Mouse (Mus musculus) lung, adult 2 months (tissue): ENCODE results near the gene Dnase1l3.

Source experiments
- CTCF ChIP-seq: fragments of 200-500 bp; IDR thresholded peaks from 2 replicates; pipeline ENCODE4 v1.5.1; 2011; ENCODE audit warnings: mild to moderate bottlenecking, low read length, control low read depth; ENCODE audit not compliant: insufficient read depth
- POLR2A ChIP-seq: fragments of 200-500 bp; IDR thresholded peaks from 2 replicates; pipeline ENCODE4 v1.6.1; 2011; ENCODE audit warnings: low read depth, mild to moderate bottlenecking, control low read depth, low read length, borderline replicate concordance; ENCODE audit errors: extremely low read depth

- TF ChIP-seq POLR2A (no peak), CTCF (no peak)
These were observed 45.8 kb upstream of the Dnase1l3 start for GRCm38 (mm10) chr14:8040179-8040578.
